Comparison of ENCODE assay signal across 30 mouse cellular contexts in genomic region chr16:4923996-4924395, GRCm38 (mm10).
"Had no signal": no experiment of that assay in that cellular context is flagged by ENCODE, and none has a peak within 500 bp of the region (broad histone marks: within the 10 kb centered on the region; RNA-seq: fewer than 3 reads in every experiment).

No protein-coding gene starts in this region.

- H3K4me3 ChIP-seq: limb, embryonic 12.5 days; limb, embryonic 15.5 days; liver, embryonic 12.5 days; liver, embryonic 13.5 days; liver, embryonic 15.5 days; lung, embryonic 15.5 days; megakaryocyte, embryonic 14.5 days; midbrain, embryonic 10.5 days; midbrain, embryonic 12.5 days; midbrain, embryonic 13.5 days; midbrain, embryonic 15.5 days; neural tube, embryonic 12.5 days; neural tube, embryonic 13.5 days had no signal

- H3K4me2 ChIP-seq: limb, embryonic 12.5 days; limb, embryonic 15.5 days; liver, embryonic 11.5 days; liver, embryonic 12.5 days; liver, embryonic 13.5 days; liver, embryonic 15.5 days; lung, embryonic 14.5 days; lung, embryonic 15.5 days; midbrain, embryonic 11.5 days; midbrain, embryonic 12.5 days; midbrain, embryonic 13.5 days; midbrain, embryonic 15.5 days; neural tube, embryonic 12.5 days; neural tube, embryonic 13.5 days had no signal

- H3K4me1 ChIP-seq: limb, embryonic 12.5 days; limb, embryonic 15.5 days; liver, embryonic 12.5 days; lung, embryonic 15.5 days; midbrain, embryonic 10.5 days; midbrain, embryonic 12.5 days; midbrain, embryonic 13.5 days; midbrain, embryonic 15.5 days; neural tube, embryonic 12.5 days; neural tube, embryonic 13.5 days had no signal

- H3K9me3 ChIP-seq: limb, embryonic 12.5 days; limb, embryonic 15.5 days; liver, embryonic 12.5 days; liver, embryonic 13.5 days; liver, embryonic 15.5 days; lung, embryonic 15.5 days; megakaryocyte, embryonic 14.5 days; midbrain, embryonic 10.5 days; midbrain, embryonic 12.5 days; midbrain, embryonic 13.5 days; midbrain, embryonic 15.5 days; neural tube, embryonic 12.5 days; neural tube, embryonic 13.5 days had no signal

- H3K27me3 ChIP-seq: limb, embryonic 12.5 days; limb, embryonic 15.5 days; liver, embryonic 12.5 days; liver, embryonic 13.5 days; liver, embryonic 15.5 days; lung, embryonic 15.5 days; megakaryocyte, embryonic 14.5 days; midbrain, embryonic 12.5 days; midbrain, embryonic 13.5 days; midbrain, embryonic 15.5 days; neural tube, embryonic 12.5 days; neural tube, embryonic 13.5 days had no signal

- ATAC-seq: liver, embryonic 12.5 days; liver, postnatal 0 days; lung, postnatal 0 days; midbrain, embryonic 13.5 days; midbrain, embryonic 15.5 days; midbrain, embryonic 16.5 days had no signal

- H3K27ac ChIP-seq: limb, embryonic 12.5 days; limb, embryonic 15.5 days; liver, embryonic 12.5 days; liver, embryonic 13.5 days; liver, embryonic 14.5 days; liver, embryonic 15.5 days; lung, embryonic 15.5 days; macrophage; midbrain, embryonic 10.5 days; midbrain, embryonic 12.5 days; midbrain, embryonic 13.5 days; midbrain, embryonic 15.5 days; neural tube, embryonic 12.5 days; neural tube, embryonic 13.5 days had no signal

- DNase-seq: left cerebral cortex, postnatal 4 days; liver; liver, embryonic 13.5 days; liver, postnatal 0 days; lung, adult 18-20 months; lung, adult 2 months; lung, embryonic 14.5 days; lung, postnatal 10 days; lung, postnatal 14 days; lung, postnatal 36 days; lung, postnatal 4 days; midbrain, embryonic 14.5 days had no signal

- H3K9ac ChIP-seq: limb, embryonic 12.5 days; limb, embryonic 15.5 days; liver, embryonic 12.5 days; liver, embryonic 13.5 days; liver, embryonic 14.5 days; liver, embryonic 15.5 days; liver, postnatal 0 days; lung, embryonic 14.5 days; lung, embryonic 15.5 days; midbrain, embryonic 12.5 days; midbrain, embryonic 13.5 days; midbrain, embryonic 15.5 days; neural tube, embryonic 12.5 days; neural tube, embryonic 13.5 days had no signal
